Mouse (Mus musculus) kidney, embryonic 14.5 days (tissue): ENCODE measurements around the gene G430095P16Rik. TPM values are rescaled to one million over a fixed set of nuclear protein-coding genes. Genes with fewer than 3 reads are reported as not detected.

Source experiments
- ATAC-seq: fragments of 200-750 bp; cut with Nextera tagmentation; 2 replicates; pipeline ENCODE4 v1.8.0; 2017; ENCODE audit warnings: moderate number of reproducible peaks, mild to moderate bottlenecking, moderate TSS enrichment, moderate library complexity; ENCODE audit not compliant: low FRiP score, low TSS enrichment
- H3K27ac ChIP-seq: fragments of 300-500 bp; sonication (generic); 2 replicates; pipeline ENCODE4 v1.5.1; 2014; ENCODE audit warnings: low read depth, mild to moderate bottlenecking, low read length, moderate library complexity, mixed read lengths
- H3K27me3 ChIP-seq: fragments of 300-500 bp; sonication (generic); 2 replicates; pipeline ENCODE4 v1.6.1; 2014; ENCODE audit warnings: mild to moderate bottlenecking, low read length; ENCODE audit not compliant: control insufficient read depth, insufficient read depth
- H3K36me3 ChIP-seq: fragments of 300-500 bp; sonication (generic); 2 replicates; pipeline ENCODE4 v1.6.1; 2014; ENCODE audit warnings: low read length, mixed read lengths; ENCODE audit not compliant: control insufficient read depth, insufficient read depth
- H3K4me1 ChIP-seq: fragments of 300-500 bp; sonication (generic); 2 replicates; pipeline ENCODE4 v1.6.1; 2014; ENCODE audit warnings: low read length, mixed read lengths; ENCODE audit not compliant: control insufficient read depth, insufficient read depth
- H3K4me2 ChIP-seq: fragments of 300-500 bp; sonication (generic); replicated peaks from 2 replicates; pipeline ENCODE4 v1.6.1; 2014; ENCODE audit warnings: low read depth, mild to moderate bottlenecking, low read length
- H3K4me3 ChIP-seq: fragments of 300-500 bp; sonication (generic); 2 replicates; pipeline ENCODE4 v1.5.1; 2014; ENCODE audit warnings: mild to moderate bottlenecking, low read length
- H3K9ac ChIP-seq: fragments of 300-500 bp; sonication (generic); 2 replicates; pipeline ENCODE4 v1.6.1; 2014; ENCODE audit warnings: low read depth, mild to moderate bottlenecking, low read length, moderate library complexity
- H3K9me3 ChIP-seq: fragments of 300-500 bp; sonication (generic); 2 replicates; pipeline ENCODE4 v1.6.1; 2016; ENCODE audit warnings: low read length; ENCODE audit not compliant: control insufficient read depth
- WGBS: fragments of 180-500 bp; shearing (Covaris S2); extraction: QIAGEN DNeasy Blood & Tissue Kit; methylation state at CpG from one replicate; pipeline ENCODE4 v1.1.7; 2014; 5-methylcytosine and 5-hydroxymethylcytosine counted together
- polyA plus RNA-seq: library from polyadenylated mRNA; unstranded; fragments of >200 nt; fragmentation: Nextera tagmentation; extraction: Ambion mirVana; gene quantifications from 2 replicates; pipeline ENCODE4 v1.2.1, GENCODE M21; 2014

Gene G430095P16Rik
- 1.7 and 2.8 TPM in 2 replicates for polyA plus RNA-seq

DNA sequence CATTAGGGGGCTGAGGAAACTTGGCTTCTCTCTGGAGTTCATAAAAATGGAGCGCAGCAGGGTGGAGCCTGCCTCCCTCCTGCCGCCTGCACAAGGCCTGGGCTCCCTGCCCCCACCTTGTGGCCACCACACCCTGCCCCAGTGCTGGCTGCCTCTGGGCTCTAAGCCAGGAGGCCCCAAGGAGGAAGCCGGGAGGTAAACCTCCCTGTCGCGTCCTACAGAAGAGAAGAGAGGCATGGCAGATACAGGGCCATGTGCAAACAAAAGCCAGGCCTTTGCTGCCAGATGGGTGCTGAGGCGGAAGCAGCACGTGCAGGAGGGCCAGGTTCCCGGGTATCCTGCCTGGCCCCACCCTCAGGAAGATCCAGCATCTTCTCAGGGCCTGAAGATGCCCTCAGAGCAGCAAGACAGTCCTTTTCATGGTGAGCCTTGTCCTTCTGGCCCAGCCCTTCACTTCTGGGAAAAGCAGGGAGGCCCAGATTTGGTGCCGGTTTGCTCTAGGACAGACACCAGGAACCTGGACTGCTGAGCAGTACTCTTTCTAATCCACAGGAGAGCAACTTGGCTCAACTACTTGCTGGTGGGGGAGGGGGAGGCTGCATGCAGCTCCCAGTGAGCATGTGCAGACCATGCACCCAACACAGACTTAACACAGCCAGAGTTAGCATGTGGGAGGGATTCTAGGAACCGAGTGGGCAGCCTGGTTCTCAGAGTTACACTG, at the start of gene G430095P16Rik:
TSS of gene G430095P16Rik (plus strand) at position 158 of the 721 bp plus-strand sequence.
- H3K27me3 ChIP-seq, result peaks cover 14% of the 10 kb centered on the region
- H3K9me3 ChIP-seq, result no peaks in the 10 kb centered on the region
- peak; percentile 71 for ATAC-seq
- H3K9ac ChIP-seq, result peak within 1 kb of the TSS; percentile 32
- peak within 1 kb of the TSS; percentile 12 for H3K4me2 ChIP-seq
- 25% methylated on average over 10 of the region's 10 CpGs for WGBS
- peaks cover 29% of the 10 kb centered on the region for H3K4me1 ChIP-seq
- H3K27ac ChIP-seq, result peak within 1 kb of the TSS; percentile 81
- peak within 1 kb of the TSS; percentile 5; the same call in 1 of the 2 replicates for H3K4me3 ChIP-seq
- peaks cover 7% of the 10 kb centered on the region; the same call in 1 of the 2 replicates for H3K36me3 ChIP-seq

DNA sequence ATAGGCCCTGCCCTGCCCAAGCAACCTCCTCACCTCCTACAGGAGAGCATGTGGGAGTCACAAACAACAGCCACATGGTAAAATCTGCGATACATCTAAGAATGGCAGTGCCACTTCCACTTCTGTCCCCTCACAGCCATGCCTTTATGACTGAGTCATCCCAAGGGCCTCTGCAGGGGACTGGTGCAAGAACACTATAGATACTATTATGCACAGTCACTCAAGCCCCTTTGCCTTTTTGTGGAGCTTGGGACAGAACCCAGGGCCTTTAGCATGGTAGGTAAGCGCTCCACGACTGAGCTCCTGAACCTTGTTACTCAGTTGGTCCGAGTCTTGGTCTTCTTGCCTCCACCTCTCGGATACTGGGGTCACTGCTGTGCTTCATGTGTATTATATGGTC, 45.5 kb upstream of the G430095P16Rik start:
- no peak overlapping the region for H3K4me2 ChIP-seq
- H3K36me3 ChIP-seq, result peaks cover 64% of the 10 kb centered on the region
- H3K9ac ChIP-seq, result no peak overlapping the region
- H3K4me3 ChIP-seq, result no peak overlapping the region
- no peak for ATAC-seq
- no peaks in the 10 kb centered on the region for H3K27me3 ChIP-seq
- 94% methylated on average over 5 of the region's 5 CpGs for WGBS
- no peak overlapping the region for H3K27ac ChIP-seq
- no peaks in the 10 kb centered on the region for H3K9me3 ChIP-seq
- no peaks in the 10 kb centered on the region for H3K4me1 ChIP-seq

DNA sequence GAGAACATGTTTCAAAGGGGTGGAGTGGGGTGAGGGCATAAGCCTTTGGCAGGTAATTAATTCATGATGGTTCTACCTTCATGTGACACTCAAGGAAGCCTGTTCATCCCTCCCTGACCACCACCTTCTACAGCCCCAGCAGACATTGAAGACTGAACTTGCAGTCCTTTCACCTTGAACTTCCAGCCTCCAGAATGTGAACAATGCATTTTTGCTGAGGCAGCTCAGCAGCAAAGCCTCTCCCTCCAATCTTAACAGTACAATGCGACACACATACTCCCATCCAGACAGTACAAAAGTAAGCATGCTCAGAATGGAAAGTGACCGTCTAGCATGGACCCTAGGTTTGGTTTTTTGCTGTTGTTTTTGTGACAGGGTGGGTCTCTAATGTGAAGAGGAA, 41.3 kb upstream of the G430095P16Rik start:
- no peak overlapping the region for H3K4me3 ChIP-seq
- H3K9me3 ChIP-seq, result no peaks in the 10 kb centered on the region
- no peaks in the 10 kb centered on the region for H3K27me3 ChIP-seq
- no peak overlapping the region for H3K27ac ChIP-seq
- no peak overlapping the region for H3K9ac ChIP-seq
- H3K4me2 ChIP-seq, result no peak overlapping the region
- WGBS, result 89% methylated on average over 2 of the region's 2 CpGs
- peaks cover 18% of the 10 kb centered on the region for H3K4me1 ChIP-seq
- no peak for ATAC-seq
- H3K36me3 ChIP-seq, result peaks cover 39% of the 10 kb centered on the region; the same call in 1 of the 2 replicates

GRCm38 (mm10) chr8:84682257-84682656, 40.5 kb upstream of the G430095P16Rik start:
- H3K9ac ChIP-seq, result no peak overlapping the region

DNA sequence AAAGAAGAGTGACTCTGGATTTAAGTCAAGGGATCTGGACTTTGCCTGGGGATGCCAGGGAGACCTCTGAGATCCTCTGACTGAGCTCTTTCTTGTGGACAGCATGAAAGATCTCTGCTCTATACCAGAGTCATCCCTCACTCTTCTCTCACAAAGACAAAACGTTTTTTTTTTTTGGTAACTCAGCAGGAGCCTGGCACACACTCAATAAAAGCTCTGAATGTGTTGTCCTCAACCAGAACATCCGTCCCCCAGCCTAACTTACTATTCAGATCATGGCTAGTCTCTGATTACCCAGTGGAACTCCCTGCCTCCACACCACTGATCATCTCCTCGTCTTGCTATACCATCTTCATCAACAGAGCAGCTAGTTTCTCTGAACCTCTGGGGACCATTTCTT, 38.3 kb upstream of the G430095P16Rik start:
- no peak overlapping the region for H3K9ac ChIP-seq
- H3K4me2 ChIP-seq, result no peak overlapping the region
- no peak overlapping the region for H3K27ac ChIP-seq
- no peak overlapping the region for H3K4me3 ChIP-seq
- ATAC-seq, result no peak
- H3K36me3 ChIP-seq, result peaks cover 33% of the 10 kb centered on the region; the same call in 1 of the 2 replicates
- H3K9me3 ChIP-seq, result no peaks in the 10 kb centered on the region
- WGBS, result 80% methylated on average over 3 of the region's 3 CpGs
- H3K4me1 ChIP-seq, result peaks cover 18% of the 10 kb centered on the region
- no peaks in the 10 kb centered on the region for H3K27me3 ChIP-seq

More at GRCm38 (mm10) chr8:84682257-84682656, 40.5 kb upstream of the G430095P16Rik start:
- Histone ChIP-seq H3K27me3 (no peaks in the 10 kb centered on the region), H3K4me2 (no peak overlapping the region), H3K27ac (no peak overlapping the region), H3K36me3 (peaks cover 36% of the 10 kb centered on the region; the same call in 1 of the 2 replicates), H3K4me1 (peaks cover 18% of the 10 kb centered on the region), H3K4me3 (no peak overlapping the region), H3K9me3 (no peaks in the 10 kb centered on the region)
- ATAC-seq, result no peak
- 82% methylated on average over 2 of the region's 2 CpGs for WGBS

DNA sequence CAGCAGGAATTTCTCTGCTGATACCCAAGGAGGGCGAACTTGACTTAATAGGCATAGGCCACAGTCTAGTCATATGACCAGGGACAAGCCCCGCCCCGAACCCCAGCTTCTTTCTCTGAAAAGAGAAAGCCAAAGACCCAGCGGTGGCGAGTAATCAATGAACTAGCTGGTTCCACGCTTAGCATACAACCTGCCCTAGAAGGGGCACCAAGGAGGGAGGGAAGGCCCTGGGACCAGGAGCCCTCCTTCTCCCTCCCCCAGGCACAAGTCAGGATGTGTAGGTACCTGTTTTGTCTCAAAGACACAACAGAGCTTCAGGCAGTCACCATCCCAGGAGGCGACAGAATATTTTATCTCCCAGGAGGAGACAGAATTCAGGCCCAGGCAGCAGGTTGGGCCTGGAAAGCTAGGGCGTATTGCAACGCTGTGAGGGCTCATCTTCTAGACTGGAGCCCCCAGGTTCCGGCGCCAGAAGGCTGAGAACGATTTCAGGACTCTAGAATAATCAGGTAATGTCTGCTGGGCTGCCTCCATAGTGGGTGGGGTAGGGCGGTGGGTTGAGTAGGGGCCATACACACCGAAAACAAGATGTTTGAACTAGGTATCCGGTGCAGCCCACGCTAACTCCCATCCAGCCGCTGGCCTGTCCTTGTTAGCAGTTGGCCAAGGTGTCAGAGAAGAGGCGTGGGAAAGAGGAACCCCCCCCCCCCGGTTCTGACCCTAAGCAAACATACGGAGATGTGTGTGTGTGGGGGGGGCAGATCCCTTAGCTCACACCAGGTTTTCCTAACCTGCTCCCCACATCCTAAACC, 36.4 kb upstream of the G430095P16Rik start, which contains the start of gene Trmt1:
TSS of gene Trmt1 (plus strand) at position 117 of the 812 bp plus-strand sequence.
- H3K9ac ChIP-seq, result peak within 1 kb of the TSS; percentile 97
- H3K27ac ChIP-seq, result peak within 1 kb of the TSS; percentile 92; the same call in 1 of the 2 replicates
- 10% methylated on average over 20 of the region's 20 CpGs for WGBS
- H3K27me3 ChIP-seq, result no peaks in the 10 kb centered on the region
- peaks cover 29% of the 10 kb centered on the region; the same call in 1 of the 2 replicates for H3K36me3 ChIP-seq
- peaks cover 25% of the 10 kb centered on the region for H3K4me1 ChIP-seq
- peak within 1 kb of the TSS; percentile 91 for H3K4me3 ChIP-seq
- peak within 1 kb of the TSS; percentile 84 for H3K4me2 ChIP-seq
- peak; percentile 18 for ATAC-seq
- no peaks in the 10 kb centered on the region for H3K9me3 ChIP-seq

GRCm38 (mm10) chr8:84687003-84687704, 35.7 kb upstream of the G430095P16Rik start:
- Histone ChIP-seq H3K4me3 (peak overlapping the region; percentile 91), H3K27me3 (no peaks in the 10 kb centered on the region), H3K36me3 (peaks cover 28% of the 10 kb centered on the region; the same call in 1 of the 2 replicates), H3K9ac (peak overlapping the region; percentile 97), H3K4me2 (peak overlapping the region; percentile 84), H3K4me1 (peaks cover 25% of the 10 kb centered on the region), H3K27ac (peak overlapping the region; percentile 92), H3K9me3 (no peaks in the 10 kb centered on the region)
- peak; percentile 45 for ATAC-seq
- under 1% methylated on average over 55 of the region's 62 CpGs for WGBS

DNA sequence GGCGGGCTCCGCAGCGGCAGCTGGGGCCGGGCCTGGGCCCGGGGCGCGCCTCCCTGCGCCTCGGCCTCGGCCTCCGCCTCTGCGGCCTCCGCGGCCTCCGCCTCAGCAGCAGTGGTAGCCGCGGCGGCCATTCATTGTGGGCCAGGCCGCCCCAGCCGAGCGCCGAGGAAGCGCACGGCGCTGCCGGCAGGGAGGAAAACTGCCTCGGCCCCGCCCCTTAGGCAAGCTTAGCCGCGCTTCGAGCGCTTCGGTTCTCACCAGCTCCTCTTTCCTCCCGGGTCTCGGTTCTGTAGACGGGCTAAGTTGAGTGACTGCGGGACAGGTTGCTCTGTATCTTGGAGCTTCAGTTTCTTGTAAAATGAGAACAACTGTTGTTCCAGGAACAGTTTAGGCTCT, 35.1 kb upstream of the G430095P16Rik start, which contains the start of gene Nacc1:
TSS of gene Nacc1 (minus strand) at position 158 of the 396 bp plus-strand sequence.
- Histone ChIP-seq H3K4me2 (peak within 1 kb of the TSS; percentile 84), H3K27me3 (no peaks in the 10 kb centered on the region), H3K36me3 (peaks cover 28% of the 10 kb centered on the region; the same call in 1 of the 2 replicates), H3K9ac (peak within 1 kb of the TSS; percentile 97), H3K9me3 (no peaks in the 10 kb centered on the region), H3K4me1 (peaks cover 25% of the 10 kb centered on the region), H3K4me3 (peak within 1 kb of the TSS; percentile 91), H3K27ac (peak within 1 kb of the TSS; percentile 92)
- WGBS, result 1% methylated on average over 33 of the region's 37 CpGs
- ATAC-seq, result peak; percentile 82
